Mouse (Mus musculus): Measurements from ENCODE around the gene Tle4.

GRCm38 (mm10) chr19:14482562-14483138 is 115.2 kb downstream of the Tle4 start:
- TF ChIP-seq CTCF (conservative IDR thresholded peaks at IDR 0.05; ENCODE audit: insufficient read depth, insufficient read length, low read depth, low read length) (no peak), POLR2A (IDR thresholded peaks at IDR 0.05; ENCODE audit: low read depth, low read length) (no peak)

Measured in kidney, adult 2 months (tissue).